Mouse (Mus musculus) kidney, adult 9 months (tissue): ENCODE data around the gene Olfr441.
"Not testable (repeated sequence)": the region's sequence is repeated elsewhere in the genome, so short reads cannot be mapped to it uniquely, and the experiment has no call there.

ENCODE experiments used
- DNase-seq: peaks from one replicate; pipeline ENCODE4 v3.0.0; 2022

The Olfr441 gene

GRCm38 (mm10) chr6:43106069-43106468 lies at the start of gene Olfr441:
Gene Olfr441 (plus strand): TSS chr6:43106369.
- DNase-seq, result not testable (repeated sequence)

GRCm38 (mm10) chr6:43078750-43079149 lies 27.4 kb upstream of the Olfr441 start:
- DNase-seq, result peak; percentile 30

GRCm38 (mm10) chr6:43081405-43081804 lies 24.8 kb upstream of the Olfr441 start:
- not testable (repeated sequence) for DNase-seq

DNA sequence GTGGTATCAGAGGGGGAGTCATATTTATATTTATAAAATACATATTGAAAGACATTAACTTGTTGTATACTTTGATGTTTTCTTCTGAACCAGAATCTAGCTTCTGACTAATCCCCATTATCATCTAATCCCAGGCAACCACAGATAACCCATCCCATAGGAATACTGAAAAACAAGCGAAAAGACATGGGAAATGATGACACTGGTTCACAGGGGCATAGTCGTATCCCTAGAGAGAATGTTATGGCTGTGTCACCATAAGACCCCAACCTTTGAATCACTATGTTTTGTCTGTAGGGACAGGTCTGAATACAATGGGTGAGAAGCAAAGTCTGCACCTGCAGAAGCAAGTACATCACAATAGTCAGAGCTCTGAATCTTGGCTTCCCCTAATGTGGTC lies 40.1 kb downstream of the Olfr441 start, which contains the start of gene Olfr237-ps1:
Gene Olfr237-ps1 (plus strand): TSS at position 301 of the 400 bp plus-strand sequence.
- DNase-seq, result not testable (repeated sequence)

- DNase-seq, result no peak
Measured at GRCm38 (mm10) chr6:43159502-43159901, 53.3 kb downstream of the Olfr441 start.

GRCm38 (mm10) chr6:43162982-43163381 lies 56.8 kb downstream of the Olfr441 start, which contains the start of gene Olfr437:
Gene Olfr437 (plus strand): TSS chr6:43163282.
- no peak for DNase-seq

DNA sequence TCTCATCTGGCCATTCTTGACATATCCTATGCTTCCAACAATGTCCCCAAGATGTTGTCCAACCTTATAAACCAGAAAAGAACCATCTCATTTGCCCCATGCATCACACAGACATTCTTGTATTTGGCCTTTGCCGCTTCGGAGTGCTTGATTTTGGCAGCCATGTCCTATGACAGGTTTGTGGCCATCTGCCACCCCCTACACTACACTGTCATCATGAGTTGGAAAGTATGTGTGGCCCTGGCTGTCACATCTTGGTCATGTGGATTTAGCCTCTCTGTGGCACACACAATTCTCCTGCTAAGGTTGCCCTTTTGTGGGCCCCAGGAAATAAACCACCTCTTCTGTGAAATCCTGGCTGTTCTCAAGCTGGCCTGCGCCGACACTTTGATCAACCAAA lies 61.1 kb downstream of the Olfr441 start:
- DNase-seq, result no peak
